Mouse (Mus musculus) myocyte (in vitro differentiated cells): ENCODE measurements at regions not wholly inside any gene's neighbourhood (a gene's known extent, or its start where the extent isn't known, plus 50 kb on each side); places are given as distances from the start of the nearest gene placed in this dataset.

Experiments
- CEBPB ChIP-seq: IDR thresholded peaks from 2 replicates; pipeline ENCODE4 v1.6.1; 2011; ENCODE audit warnings: mild to moderate bottlenecking, moderate library complexity; ENCODE audit not compliant: poor library complexity, insufficient read depth, severe bottlenecking
- E2F4 ChIP-seq: IDR thresholded peaks from one replicate; pipeline ENCODE4 v1.6.1; 2011; ENCODE audit warnings: mild to moderate bottlenecking, control low read depth, moderate library complexity; ENCODE audit not compliant: insufficient read depth
- MAX ChIP-seq: IDR thresholded peaks from one replicate; pipeline ENCODE4 v1.6.1; 2011; ENCODE audit warnings: low read depth, mild to moderate bottlenecking, control low read depth
- MYOD1 ChIP-seq, 3 experiments: IDR thresholded peaks; one replicate each; pipeline ENCODE4 v1.6.1; 2011; ENCODE audit warnings: control low read depth in 2 of 3, low read depth in 2 of 3, mild to moderate bottlenecking in 2 of 3, moderate library complexity in 1 of 3; ENCODE audit not compliant: insufficient read length in 2 of 3, control insufficient read depth in 1 of 3
- MYOG ChIP-seq, 3 experiments: IDR thresholded peaks; one replicate each; pipeline ENCODE4 v1.6.1; 2011; ENCODE audit warnings: control low read depth in 2 of 3, low read depth in 2 of 3, mild to moderate bottlenecking in 2 of 3; ENCODE audit not compliant: insufficient read length in 2 of 3, control insufficient read depth in 1 of 3, insufficient read depth in 1 of 3
- POLR2A ChIP-seq: IDR thresholded peaks from one replicate; pipeline ENCODE4 v1.6.1; 2011; ENCODE audit warnings: low read depth, mild to moderate bottlenecking, control low read depth, moderate library complexity; ENCODE audit not compliant: insufficient read length
- POLR2AphosphoS2 ChIP-seq: IDR thresholded peaks from one replicate; pipeline ENCODE4 v1.6.1; 2011; ENCODE audit warnings: low read depth, control low read depth; ENCODE audit not compliant: insufficient read length
- REST ChIP-seq: IDR thresholded peaks from one replicate; pipeline ENCODE4 v1.6.1; 2011; ENCODE audit warnings: mild to moderate bottlenecking, control low read depth, moderate library complexity; ENCODE audit not compliant: insufficient read depth, insufficient read length
- SRF ChIP-seq: IDR thresholded peaks from one replicate; pipeline ENCODE4 v1.6.1; 2011; ENCODE audit warnings: low read depth; ENCODE audit not compliant: control insufficient read depth, insufficient read length
- TCF12 ChIP-seq: IDR thresholded peaks from one replicate; pipeline ENCODE4 v1.6.1; 2011; ENCODE audit warnings: mild to moderate bottlenecking, control low read depth; ENCODE audit not compliant: poor library complexity, insufficient read depth, severe bottlenecking
- TCF3 ChIP-seq: IDR thresholded peaks from one replicate; pipeline ENCODE4 v1.6.1; 2011; ENCODE audit warnings: low read depth, control low read depth; ENCODE audit not compliant: insufficient read length
- USF1 ChIP-seq: IDR thresholded peaks from one replicate; pipeline ENCODE4 v1.6.1; 2011; ENCODE audit warnings: low read depth, mild to moderate bottlenecking, control low read depth, moderate library complexity

DNA sequence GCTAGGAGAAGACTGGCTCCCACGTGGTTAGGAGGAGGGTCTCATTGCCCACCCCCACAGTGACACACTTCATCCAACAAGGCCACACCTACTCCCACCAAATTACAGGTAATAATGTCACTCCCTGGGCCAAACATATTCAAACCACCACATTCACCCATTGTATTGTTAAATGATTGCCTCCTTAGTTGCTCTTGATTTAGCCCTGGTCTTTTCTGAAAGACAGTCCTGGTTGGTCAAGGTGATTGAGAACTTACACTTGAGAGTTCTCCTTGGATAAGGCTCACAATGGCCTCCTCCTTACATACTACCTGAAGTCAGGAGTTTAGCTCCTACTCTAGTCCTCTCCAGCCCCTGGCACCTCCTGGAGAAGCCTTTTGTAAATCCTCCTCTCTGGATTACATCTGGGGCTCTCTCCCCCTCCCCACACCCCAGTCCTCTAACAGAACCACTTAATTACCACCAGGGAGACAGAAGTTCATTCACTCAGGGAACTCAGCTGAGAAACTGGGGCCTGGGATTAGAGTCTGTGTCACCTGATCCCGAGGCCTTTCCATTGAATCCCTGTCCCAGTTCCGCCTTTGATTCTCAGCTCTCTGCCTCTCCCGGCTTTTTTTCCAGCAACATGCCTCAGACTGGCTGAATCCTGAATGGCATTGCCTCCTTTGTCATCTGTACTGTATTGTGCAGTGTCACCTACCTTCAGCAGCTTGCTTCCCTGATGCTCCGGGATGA lies 122.3 kb upstream of the Tle3 start:
- TF ChIP-seq POLR2A (no peak), USF1 (no peak), TCF12 (no peak), MAX (no peak), MYOD1 (IDR thresholded peaks at IDR 0.05; ENCODE audit: control insufficient read depth in 1 of 3, insufficient read length in 2 of 3, low read depth in 2 of 3) (no peak), REST (no peak), SRF (no peak), POLR2AphosphoS2 (no peak), TCF3 (no peak), E2F4 (no peak), CEBPB (no peak), MYOG (IDR thresholded peaks at IDR 0.05; ENCODE audit: control insufficient read depth in 1 of 3, insufficient read depth in 1 of 3, insufficient read length in 2 of 3, low read depth in 2 of 3) (no peak)
